Mouse (Mus musculus): ENCODE data around the gene Rab25.

Rab25 gene

DNA sequence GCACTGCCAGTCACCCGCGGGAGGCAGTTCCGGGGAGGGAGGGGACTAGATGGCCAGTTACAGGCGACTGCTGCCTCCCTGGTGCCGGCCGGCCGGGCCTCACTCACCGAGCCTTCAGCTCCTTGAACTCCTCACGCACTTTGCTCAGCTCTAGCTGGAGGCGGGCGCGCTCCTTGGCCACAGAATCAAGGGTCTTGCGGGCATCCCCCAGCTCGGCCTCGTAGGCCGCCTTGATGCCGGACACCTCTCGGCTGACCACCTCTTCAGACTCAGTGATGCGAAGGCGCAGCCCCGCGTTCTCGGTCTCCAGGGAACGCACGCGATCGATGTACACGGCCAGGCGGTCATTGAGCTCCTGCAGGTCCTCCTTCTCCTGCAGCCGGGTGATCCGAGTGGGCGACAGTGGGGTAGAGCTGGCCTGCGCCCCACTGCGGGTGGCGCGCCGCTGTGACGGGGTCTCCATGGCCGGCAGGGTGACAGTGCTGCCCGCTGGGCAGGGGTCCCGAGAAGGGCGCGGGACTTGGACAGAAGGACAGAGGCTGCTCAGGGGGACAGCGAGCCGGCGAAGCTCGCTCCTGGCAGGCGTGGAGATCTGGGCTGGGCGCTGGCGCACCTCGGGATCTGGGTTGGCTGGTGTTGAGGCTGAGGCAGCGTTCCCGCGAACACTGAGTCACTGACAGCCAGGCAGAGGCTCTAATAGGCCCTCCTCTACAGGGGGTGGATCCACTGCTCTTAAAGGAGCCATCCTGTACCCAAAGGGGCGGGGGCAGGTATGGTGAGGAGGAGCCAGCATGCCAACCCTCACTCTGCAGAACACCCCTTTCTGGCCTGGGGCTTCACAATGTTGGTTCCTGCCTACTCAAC lies 45.2 kb downstream of the Rab25 start:
- peak; percentile 91 for DNase-seq

DNA sequence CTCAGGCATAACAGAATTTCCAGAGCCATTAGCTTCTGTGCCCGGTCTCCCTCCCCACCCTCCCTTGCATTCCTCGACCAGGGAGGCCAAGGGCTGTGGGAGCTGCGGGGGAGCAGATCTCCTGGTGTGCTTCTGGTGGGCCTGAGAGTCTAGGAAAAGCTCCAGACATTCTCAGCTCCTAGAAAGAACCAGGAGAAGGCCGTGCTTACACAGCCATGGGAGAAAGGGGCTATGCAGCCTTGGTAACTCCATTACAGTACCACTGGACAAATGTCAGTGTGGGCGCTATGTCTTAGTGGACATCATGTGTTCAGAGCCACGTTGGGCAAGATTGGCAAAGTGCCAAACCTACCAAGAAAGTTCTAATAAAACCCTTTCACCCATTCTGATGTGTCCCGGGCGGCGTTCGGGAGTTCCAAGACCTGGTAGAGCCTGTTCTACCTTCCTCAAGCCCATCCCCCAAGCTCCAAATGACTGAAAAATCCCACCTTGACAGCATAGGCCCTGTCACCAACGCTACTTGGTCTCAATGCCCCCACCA lies 46.0 kb downstream of the Rab25 start:
- DNase-seq: peak; percentile 62

DNA sequence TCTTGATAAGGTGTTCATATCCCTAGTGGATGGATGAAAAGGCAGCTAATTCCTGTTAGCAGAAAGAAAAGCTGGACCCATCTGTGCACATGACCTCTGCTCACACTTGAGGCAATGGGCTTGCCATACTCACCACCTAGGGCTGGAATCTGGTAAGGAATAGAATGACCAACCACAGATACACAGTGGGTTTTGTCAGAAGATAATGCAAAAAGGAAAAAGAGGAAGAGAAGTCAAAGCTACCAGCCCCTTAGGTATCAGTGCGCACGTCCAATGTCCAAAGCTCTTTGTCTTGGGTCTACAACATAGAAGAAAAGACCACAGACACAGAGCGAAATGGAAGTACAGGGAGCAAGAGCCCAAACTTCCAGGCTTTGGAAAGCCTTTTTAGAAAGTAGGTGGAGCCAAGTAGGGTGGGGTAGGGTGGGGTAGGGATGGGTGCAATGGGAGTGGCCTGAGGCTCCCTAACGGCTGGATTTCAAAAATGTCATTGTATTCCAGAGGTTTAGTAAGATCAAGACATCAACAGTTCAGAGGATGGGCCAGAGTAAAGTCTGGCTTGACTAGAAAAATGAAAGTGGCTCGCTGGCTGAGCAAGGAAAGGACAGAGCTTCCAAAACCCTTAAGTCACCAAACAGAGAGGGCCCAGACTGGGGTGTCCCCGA lies 46.6 kb downstream of the Rab25 start:
- DNase-seq: no peak

DNA sequence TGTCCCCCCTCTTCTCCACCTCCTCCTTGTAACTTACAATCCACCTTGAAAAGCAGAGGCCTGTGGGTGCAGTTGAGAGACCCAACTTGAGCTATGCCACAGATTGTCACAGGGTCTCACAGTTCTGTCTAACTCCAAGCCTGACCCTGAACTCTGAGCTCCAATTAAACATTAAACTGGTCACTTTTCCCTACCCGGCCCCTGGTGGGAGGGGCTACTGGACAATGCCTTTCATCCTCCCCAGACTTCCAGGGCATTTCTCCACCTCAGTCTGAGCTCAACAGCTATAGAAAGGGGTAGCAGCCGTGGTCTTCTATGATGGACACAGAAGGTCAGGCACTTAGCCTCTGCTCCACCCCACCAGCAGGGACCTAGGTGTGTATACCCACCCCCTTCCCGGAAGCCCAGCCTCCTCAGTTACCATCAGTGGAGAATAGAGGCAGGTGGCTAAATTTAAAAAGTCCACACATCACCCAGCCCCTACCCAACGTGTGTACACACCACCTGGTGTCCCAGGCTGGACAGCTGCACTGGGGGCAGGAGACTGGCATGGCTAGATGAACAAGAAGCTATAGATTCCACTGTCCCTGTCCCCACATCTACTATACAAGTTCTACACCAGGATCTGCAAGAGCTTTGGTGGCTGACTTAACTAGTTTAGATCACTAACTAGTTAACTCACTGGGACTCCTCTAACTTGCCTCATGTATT lies 47.3 kb downstream of the Rab25 start:
- DNase-seq: peak; percentile 65

DNA sequence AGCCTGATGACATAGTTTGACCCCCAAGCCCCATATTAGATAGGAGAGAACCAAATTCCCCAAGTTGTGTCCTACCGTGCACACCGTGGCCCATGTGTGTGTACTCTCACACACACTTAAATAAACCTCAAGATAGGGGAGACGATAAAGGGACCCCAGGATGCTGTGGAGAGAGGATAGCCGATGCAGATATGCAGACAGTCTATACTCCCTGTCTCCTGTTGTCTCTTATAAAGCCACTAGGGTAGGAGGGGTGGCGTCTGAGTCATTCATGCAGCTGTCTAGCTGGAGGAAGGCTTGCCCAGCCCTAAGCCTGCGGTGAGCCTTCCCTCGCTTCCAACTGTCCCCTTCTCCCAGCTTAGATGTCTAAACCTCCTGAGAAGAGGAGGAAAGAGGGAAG lies 48.0 kb downstream of the Rab25 start:
- DNase-seq: no peak

DNA sequence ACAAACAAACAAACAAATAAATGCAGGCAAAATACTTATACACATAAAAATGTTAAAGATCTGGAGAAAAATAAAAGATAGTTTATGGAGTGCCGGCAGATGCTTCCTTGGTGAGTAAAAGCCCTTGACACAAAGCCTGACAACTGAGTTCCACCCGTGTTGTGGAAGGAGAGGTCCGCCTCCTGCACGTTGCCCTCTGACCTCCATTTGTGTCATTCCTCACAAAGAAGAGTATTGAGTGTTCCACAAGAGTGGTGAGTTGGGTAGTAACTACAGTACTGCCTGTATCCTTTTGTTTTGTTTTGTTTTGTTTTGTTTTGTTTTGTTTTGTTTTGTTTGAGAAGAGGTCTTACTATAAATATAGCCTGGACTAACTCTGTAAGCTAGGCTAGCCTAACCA lies 48.5 kb downstream of the Rab25 start:
- no peak for DNase-seq

DNA sequence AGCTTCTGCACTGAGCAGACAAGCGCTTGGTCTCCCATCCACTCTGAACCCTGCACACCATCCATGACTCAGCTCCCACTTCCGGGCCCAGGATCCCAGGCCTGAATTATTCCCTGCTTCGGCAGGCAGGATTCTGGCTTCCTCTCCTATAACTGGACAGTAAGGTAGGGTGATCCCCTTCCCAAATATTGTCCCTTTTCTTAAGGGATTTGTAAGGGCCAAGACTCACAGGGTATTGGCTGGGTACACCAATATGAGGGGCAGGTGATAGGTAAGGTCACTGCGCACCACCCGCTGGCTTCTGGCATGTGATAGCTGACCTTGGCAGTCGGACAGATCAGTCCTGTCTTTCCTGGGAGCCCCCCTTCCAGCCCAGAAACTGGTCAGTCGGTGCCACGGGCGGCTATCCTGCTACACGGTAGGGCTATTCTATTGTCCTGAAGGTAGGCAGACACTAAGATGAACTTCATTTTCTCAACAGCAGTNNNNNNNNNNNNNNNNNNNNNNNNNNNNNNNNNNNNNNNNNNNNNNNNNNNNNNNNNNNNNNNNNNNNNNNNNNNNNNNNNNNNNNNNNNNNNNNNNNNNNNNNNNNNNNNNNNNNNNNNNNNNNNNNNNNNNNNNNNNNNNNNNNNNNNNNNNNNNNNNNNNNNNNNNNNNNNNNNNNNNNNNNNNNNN lies 52.2 kb downstream of the Rab25 start:
- peak; percentile 42 for DNase-seq

DNA sequence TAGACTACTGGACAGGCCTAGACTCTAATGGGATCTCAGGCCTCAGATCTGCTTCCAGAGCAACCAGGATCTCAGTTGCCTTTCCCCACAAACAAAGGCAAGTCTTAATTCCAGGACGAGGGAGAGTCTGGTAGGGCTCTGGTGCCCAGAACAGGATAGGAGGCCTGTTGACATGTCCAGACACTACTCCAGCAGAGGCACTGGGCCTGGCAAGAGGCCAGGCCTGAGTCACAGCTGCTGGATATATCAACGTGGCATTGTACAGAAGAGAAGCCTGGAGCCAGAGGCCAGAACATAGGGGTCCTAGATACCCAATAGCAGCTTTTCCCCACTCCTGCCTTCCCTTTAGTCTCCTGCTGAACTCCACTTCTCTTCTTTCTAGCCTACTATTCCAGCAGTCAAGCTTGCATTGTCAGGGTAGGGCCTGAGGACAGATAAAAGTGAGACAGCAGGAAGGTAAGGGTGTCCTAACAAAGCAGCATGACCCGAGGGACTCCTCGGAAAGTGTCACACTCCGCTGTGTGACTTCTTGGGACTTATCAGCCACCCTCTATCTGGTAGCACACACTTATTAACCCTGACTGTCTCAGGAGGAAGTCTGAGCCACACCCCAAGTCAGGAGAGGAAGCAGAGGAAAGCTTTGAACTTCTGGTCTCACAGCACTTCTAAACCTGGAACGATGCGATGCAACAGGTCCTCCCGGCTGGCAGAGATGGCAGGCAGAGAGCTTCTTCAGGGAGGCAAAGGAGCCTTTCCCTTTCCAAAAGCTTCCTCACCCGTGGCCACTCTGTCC lies 53.1 kb downstream of the Rab25 start:
- peak; percentile 65 for DNase-seq

DNA sequence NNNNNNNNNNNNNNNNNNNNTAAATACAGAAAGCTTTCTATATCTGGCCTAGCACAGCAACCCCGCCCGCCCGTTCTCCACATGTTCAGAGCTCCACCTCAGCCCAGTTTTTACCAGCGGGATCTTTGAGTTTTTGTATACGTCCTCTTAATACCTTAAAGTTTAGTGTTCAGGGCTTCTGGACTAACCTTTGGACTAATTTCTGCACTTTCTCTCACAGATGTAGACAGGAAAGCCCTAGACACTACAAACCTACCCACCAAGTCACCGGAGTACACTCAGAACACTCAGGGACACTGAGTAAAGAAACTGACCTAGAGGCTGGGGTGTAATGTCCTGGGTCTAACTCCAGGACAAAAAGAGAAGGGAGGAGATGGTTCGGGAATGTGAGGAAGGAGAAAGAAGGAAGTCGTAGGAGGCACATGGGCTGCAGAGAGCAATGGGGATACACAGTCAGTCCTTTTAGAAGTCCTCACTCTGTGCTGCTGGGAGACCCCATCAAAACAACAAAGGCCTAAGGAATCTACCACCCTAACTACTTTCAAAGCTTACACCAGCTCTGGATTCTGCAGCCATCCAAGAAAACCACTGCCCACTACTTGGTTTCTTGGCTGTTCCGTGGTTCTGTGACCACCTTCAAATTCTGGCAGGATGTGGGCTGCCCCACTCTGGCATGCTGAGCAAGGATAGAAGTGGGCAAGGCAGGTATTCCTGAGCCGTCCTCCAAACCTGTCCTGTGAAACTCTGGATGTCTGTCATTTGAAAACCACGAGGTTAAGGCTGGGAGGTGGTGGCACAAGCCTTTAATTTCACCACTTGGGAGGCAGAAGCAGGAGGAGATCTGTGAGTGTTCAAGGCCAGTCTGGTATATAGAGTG lies 54.2 kb downstream of the Rab25 start:
- peak; percentile 23 for DNase-seq

Data from kidney, postnatal 10 days (tissue).